Mouse (Mus musculus) kidney, postnatal 0 days (tissue): ENCODE measurements at regions not wholly inside any gene's neighbourhood (a gene's known extent, or its start where the extent isn't known, plus 50 kb on each side); places are given as distances from the start of the nearest gene placed in this dataset.

ENCODE experiments used
- ATAC-seq: fragments of 200-750 bp; cut with Nextera tagmentation; replicated peaks from 2 replicates; pipeline ENCODE4 v1.8.0; 2017; ENCODE audit warnings: low read depth, moderate number of reproducible peaks, moderate TSS enrichment, moderate library complexity; ENCODE audit not compliant: low FRiP score
- DNase-seq: peaks from one replicate; pipeline ENCODE4 v3.0.0-alpha.2; 2016; ENCODE audit warnings: low spot score
- H3K27ac ChIP-seq: fragments of 300-500 bp; sonication (generic); 2 replicates; pipeline ENCODE4 v1.5.1; 2014; ENCODE audit warnings: mild to moderate bottlenecking
- H3K27me3 ChIP-seq: fragments of 300-500 bp; sonication (generic); 2 replicates; pipeline ENCODE4 v1.6.1; 2014; ENCODE audit warnings: low read length, mixed read lengths; ENCODE audit not compliant: insufficient read depth
- H3K36me3 ChIP-seq: fragments of 300-500 bp; sonication (generic); 2 replicates; pipeline ENCODE4 v1.6.1; 2014; ENCODE audit warnings: low read length, mixed read lengths; ENCODE audit not compliant: insufficient read depth
- H3K4me1 ChIP-seq: fragments of 300-500 bp; sonication (generic); replicated peaks from 2 replicates; pipeline ENCODE4 v1.6.1; 2014; ENCODE audit warnings: antibody characterized with exemption, low read length, mixed read lengths; ENCODE audit not compliant: insufficient read depth
- H3K4me2 ChIP-seq: fragments of 300-500 bp; sonication (generic); 2 replicates; pipeline ENCODE4 v1.6.1; 2014; ENCODE audit warnings: mild to moderate bottlenecking, low read length, moderate library complexity, mixed read lengths
- H3K4me3 ChIP-seq: fragments of 300-500 bp; sonication (generic); replicated peaks from 2 replicates; pipeline ENCODE4 v1.5.1; 2014; ENCODE audit warnings: low read depth, low read length
- H3K9ac ChIP-seq: fragments of 300-500 bp; sonication (generic); 2 replicates; pipeline ENCODE4 v1.6.1; 2014; ENCODE audit warnings: low read depth, low read length
- H3K9me3 ChIP-seq: fragments of 300-500 bp; sonication (generic); replicated peaks from 2 replicates; pipeline ENCODE4 v1.6.1; 2016; ENCODE audit warnings: low read length, inconsistent platforms, mixed read lengths
- CTCF ChIP-seq: IDR thresholded peaks from 2 replicates; pipeline ENCODE4 v1.5.1; 2016; ENCODE audit warnings: antibody characterized with exemption, low read depth, mild to moderate bottlenecking, moderate library complexity
- WGBS: fragments of 180-500 bp; shearing (Covaris S2); extraction: QIAGEN DNeasy Blood & Tissue Kit; methylation state at CpG from one replicate; pipeline ENCODE4 v1.1.7; 2014; 5-methylcytosine and 5-hydroxymethylcytosine counted together

GRCm38 (mm10) chr12:45131139-45131538, 56.6 kb upstream of the Stxbp6 start:
- DNase-seq (no peak), ATAC-seq (no peak)
- Histone ChIP-seq H3K4me1 (no peaks in the 10 kb centered on the region), H3K9me3 (no peaks in the 10 kb centered on the region), H3K36me3 (no peaks in the 10 kb centered on the region), H3K4me3 (no peak overlapping the region), H3K27me3 (no peaks in the 10 kb centered on the region), H3K9ac (no peak overlapping the region), H3K27ac (no peak overlapping the region), H3K4me2 (no peak overlapping the region)
- WGBS = 74% methylated on average over 5 of the region's 5 CpGs
- no peak for TF ChIP-seq CTCF

GRCm38 (mm10) chr12:45125866-45126265, 51.4 kb upstream of the Stxbp6 start:
- WGBS = 67% methylated on average over 3 of the region's 3 CpGs
- H3K27me3 ChIP-seq = no peaks in the 10 kb centered on the region
- ATAC-seq = no peak

More at GRCm38 (mm10) chr12:45125866-45126265, 51.4 kb upstream of the Stxbp6 start:
- no peaks in the 10 kb centered on the region for H3K36me3 ChIP-seq
- no peaks in the 10 kb centered on the region for H3K9me3 ChIP-seq
- H3K4me3 ChIP-seq = no peak overlapping the region
- no peak for TF ChIP-seq CTCF
- no peaks in the 10 kb centered on the region for H3K4me1 ChIP-seq
- no peak overlapping the region for H3K4me2 ChIP-seq
- H3K9ac ChIP-seq = no peak overlapping the region
- no peak for DNase-seq
- no peak overlapping the region for H3K27ac ChIP-seq
